Mouse (Mus musculus) cortical plate, adult 2 months (tissue): Measurements from ENCODE around the gene Efhd2.

ENCODE experiments used
- CTCF ChIP-seq: fragments of 200-500 bp; IDR thresholded peaks from 2 replicates; pipeline ENCODE4 v1.5.1; 2011; ENCODE audit warnings: mild to moderate bottlenecking, control low read depth, low read length; ENCODE audit not compliant: insufficient read depth; ENCODE audit errors: extremely low read depth
- POLR2A ChIP-seq: fragments of 200-500 bp; IDR thresholded peaks from 2 replicates; pipeline ENCODE4 v1.6.1; 2011; ENCODE audit warnings: mild to moderate bottlenecking, low read length, control low read depth; ENCODE audit not compliant: insufficient read depth; ENCODE audit errors: extremely low read depth

DNA sequence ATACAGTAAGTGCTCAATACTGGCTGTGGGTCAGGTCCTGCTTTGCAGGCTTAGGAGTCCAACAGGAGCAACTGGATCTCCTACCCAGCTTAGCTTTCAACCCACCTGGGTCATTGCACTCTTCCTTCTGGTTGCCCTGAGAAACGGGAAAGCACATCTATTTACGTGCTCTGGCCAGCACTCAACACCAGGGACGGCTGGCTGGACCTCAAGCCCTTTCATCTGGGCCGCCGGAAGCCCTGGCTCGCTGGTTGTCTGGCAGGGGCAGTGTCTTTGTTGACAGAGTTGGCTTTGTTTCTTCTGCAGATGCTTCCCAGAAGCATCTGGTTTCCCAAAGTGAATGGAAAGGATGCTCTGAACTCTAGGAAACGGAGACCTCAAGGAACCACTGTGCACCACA lies 39.3 kb upstream of the Efhd2 start:
- TF ChIP-seq CTCF: no peak
- TF ChIP-seq POLR2A: no peak
